Mouse (Mus musculus) lung, postnatal 4 days (tissue): ENCODE data around the gene Slc25a45.
A peak's percentile ranks its signal among the peaks of the same experiment; 100 is the strongest.

ENCODE experiments used
- DNase-seq, 2 experiments: peaks; one replicate each; pipeline ENCODE4 v3.0.0; 2021

Slc25a45 gene

DNA sequence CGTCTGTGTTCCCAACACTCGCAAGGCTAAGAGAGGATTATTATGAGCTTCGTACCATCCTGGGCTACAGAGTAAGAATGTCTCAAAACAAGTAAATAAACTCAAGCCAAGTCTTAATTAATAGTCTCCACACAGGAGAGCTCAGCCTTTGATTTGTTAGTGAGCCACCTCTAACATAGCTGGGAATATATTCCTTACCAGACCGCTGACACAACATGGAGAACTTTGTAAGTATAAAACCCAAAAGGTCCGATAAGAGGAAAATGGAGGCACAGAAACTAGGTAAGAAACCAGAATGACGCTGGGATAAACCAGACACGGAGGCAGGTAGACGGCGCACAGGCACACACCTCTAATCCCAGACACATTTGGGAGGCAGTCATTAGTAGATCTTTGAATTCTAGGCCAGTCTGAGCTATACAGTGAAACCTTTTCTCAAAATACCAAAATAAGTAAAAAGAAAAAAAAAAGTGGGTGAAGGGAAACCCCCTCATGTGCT lies 36.7 kb upstream of the Slc25a45 start:
- DNase-seq, result no peak

DNA sequence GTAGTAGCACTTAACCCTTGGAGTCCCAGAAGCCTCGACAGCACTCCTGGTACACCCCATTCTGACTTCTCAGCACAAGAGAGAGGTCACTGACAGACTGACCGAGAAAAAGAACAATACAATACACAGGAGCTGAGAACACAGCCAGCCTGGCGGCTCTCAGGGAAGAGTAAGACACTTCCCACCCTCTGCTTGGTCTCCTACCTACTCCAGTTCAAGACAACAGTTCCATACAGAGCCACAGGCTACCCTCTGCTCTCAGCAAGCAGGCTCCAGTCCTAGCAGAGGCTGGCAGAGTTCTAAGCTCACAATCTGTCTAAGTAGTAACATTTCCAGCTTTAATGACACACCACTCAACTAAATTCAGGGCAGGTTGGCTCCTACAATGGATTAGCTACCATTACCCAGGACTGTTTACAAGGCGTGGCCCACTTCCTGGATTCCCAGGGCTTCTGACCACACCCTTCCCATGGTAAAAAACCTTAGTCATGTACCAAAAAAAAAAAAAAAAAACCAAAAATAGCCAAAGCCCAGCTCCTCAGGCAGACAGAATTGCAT lies 36.1 kb upstream of the Slc25a45 start:
- DNase-seq, result peak in 1 of 2 experiments; percentile 46

DNA sequence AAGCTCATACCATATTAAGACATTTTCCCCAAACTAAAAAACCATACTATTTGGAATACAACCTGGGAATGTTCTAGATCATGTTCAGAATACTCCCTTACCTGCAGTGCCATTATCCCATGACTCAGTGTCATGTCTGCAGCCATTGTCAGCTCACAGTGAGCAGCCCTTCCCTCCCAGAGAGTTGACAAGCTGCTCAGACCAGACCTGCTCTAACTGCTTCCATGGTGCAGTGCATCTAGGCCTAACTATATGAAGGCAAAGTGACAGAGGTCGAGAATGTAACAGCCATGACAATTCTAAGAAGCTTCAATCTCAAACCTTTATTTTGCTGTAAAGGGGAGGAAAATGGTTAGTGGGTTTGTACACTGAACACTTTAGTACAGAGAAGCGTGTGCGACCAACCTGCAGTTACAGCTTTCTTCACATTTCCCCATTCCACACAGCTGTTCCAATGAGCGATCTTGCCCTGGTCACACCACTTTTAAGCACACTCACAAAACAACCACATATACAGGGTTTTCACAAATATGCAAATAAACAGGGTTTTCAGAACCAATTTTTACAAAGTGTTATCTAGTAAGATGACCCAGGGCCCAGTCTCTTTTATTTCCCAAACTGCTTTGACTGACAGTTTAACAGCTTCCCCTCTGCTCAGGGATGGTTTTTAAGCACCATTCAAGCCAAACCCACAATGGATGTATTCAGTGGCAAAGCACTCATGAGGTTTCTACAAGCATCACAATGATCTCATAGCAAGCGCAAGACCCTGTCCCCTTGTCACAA lies 35.4 kb upstream of the Slc25a45 start:
- DNase-seq, result no peak

DNA sequence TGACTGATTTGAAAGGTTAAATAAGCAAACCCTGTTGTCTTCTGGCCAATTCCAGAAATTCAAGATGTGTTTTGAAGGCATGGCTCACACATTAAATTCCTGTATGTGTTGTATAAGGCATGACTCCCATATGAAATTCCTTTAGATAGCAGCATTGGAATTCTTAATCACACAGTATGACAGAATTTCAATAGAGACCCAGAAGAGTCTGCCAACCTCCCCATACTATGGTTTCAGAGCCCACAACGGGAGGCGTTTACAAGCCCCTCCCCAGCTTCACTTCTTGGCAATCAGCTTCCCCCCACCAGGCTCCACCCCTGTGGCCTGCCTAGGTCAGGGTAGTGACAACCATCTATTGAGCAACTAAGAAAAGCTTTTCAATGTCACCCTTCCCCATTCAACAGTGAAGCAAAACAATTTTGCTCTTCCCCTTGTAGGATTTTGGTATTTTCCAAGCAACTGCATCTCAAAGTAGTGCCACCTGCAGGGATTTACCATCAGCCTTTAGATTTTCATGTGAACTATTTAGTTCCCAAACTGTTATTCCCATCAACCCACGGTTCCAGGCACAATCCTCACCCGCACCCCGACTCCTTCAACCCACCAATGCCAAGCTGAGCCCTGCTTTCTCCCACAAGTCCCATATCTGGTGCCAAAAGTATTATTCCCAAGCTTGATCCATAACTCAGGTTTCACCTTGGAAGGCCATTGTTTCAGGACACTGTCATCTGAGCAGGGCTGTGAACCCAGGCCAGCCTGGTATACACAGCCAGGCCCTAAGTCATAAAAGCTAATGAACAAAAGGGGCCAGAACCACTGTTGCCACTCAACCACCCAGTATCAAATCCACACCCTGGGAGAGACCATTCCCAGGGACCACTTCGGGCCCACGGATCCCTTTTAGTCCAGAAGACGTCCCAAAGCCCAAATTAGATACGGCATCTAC lies 34.5 kb upstream of the Slc25a45 start:
- peak; percentile 66 to 70 for DNase-seq

DNA sequence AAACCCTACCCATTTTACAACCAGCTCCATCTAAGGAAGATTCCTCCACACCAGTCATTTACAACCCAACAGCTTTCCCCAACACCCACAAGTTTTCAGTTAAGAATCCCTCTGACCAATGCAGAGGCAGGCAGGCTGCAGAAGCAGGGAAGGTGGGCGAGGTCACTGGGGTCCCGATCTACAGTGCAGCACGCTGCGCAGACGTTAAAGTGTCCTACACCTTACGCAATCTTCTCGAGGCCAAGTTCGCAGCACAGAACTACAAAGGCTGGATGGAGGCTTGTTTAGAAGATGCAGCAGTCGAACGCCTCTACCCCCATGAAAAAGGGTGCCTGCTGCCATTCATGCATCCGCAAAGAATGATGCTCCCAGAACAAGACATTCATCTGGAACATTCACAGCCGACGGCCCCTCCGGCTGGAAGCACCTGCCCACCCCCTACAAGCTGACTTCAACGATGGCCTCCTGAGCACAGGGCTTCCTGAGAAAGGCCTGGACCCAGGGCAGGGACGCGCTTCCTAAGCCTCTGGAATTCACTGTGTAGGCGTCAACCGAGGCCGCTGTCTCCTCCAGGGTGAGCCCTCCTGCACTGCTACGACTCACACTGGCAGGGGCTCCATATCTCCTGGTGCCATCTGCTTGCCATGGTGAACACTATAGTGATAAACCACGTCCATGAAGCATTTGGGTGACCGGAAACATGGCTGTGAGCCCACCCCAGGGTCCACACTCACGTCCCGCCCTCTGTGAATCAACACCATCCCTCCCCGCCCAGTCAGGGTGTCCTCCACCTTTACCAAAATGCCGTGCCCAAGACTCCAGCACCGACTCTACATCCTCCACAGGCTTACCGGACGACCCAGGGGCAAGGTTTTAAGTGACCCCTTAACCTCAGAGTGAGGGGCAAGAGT lies 33.6 kb upstream of the Slc25a45 start:
- peak in 1 of 2 experiments; percentile 38 for DNase-seq

DNA sequence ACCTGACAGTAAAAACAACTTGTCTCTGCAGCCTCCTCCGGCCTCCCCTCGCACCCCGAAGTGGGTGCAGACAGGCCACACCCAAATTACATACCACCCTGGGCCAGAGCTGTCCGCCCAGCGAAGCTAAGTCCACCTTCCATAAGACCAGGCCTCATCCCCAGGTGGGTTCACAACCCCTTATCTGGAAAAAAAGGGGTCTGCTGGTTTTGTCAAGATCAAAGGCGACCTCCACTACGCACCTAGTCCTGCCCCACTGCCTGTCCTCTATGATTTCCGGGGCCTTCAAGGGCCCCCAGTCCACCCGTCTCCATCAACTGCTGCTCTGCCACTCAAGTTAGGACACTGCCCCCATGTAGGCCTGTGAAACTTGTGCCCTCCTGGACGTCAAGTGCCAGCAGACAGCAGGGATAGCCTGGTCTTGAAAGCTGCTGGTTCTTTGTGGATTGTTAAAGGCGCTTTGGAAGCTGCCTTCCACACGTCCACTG lies 32.7 kb upstream of the Slc25a45 start:
- DNase-seq, result peak in 1 of 2 experiments; percentile 36

DNA sequence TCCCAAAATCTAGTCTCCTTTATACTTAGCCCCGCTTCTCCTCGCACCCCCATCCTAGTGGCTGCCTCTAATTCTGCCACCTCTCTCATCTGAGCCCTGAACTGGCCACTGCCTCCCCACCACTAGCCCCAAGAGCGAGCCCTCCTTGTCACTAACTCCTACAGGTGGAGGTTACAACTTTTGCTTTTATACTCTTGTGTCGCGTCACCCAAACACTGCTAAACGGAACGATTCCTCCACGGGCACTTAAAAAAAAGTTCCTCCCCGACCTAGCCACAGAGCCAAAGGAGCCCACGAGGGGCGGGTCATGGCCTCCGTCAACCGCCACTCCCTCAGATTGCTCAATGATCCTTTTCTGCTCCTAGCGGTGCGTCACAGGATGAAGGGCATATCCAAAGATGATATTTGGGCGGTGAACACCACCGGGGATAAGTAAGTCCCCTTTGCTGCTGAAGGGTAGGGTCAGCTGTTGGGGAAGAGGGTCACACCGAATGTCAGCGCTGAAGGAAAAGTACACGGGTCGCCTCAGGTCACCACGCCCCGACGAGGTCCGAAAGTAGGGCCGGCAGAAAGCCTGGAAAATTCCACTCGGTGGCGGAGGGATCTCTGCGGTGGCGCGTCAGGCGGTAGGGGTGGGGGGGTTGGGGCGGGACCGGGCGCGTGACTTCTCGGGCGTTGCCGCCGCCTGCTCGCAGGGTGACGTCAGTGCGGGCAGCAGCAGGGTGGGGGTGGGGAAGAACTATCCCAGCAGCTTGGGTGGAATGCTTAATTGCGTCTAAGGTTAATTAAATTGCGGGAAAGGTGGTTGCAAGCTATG lies 32.1 kb upstream of the Slc25a45 start:
- DNase-seq, result peak; percentile 97

DNA sequence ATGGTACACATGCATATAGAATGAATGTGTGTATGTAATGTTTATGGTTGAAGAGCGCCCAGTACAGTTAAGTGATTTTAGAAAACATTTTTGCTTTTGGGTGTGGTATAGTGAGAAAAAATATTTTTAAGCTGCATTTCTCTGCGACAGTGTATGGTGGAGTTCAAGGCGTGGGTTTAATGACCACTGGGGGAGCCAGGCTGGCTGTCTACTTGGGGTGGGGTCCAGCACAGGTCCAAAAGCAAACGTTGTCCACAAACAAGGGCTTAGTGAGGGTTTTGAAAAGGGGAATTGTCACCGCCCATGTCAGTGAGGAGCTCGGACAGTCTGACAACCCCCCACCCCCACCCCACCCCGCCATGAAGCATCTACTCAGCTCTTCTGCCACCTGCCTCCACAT lies 31.5 kb upstream of the Slc25a45 start:
- peak in 1 of 2 experiments; percentile 57 for DNase-seq

DNA sequence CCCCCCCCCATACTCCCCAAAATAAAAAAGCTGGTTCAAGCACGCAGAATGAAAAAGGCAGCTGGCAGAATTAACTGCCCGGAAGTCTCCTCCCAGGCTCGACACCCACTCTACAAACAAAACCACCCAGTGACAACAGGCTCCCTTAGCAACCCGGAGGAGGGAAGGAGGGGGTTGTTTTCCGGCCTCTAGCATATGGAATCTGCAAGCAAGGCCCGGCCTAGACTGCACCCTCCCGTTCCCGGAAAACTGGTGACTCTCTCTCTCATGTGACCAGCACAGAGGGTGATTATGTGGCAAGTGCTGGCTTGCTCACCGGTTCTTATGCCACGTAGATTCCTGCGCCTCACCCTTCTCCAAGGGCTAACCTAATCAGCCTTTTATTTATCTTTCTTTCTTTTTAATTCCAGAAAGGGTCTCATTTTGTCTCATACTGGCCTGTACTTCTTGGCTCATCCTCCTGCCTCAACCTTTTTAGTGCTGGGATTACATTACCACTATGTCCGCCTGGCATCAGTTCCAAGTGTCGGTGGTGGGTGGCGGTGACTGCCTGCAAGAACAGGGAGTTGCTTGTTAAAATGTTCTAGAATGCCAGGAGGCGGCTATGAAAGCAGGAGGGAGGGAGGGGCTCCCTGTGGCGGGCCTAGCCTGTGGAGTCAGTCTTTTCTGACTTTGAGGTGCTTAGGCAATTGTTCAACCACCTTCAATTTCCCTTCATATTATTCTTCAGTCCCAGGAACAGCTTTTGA lies 30.9 kb upstream of the Slc25a45 start:
- DNase-seq, result peak; percentile 92 to 96

DNA sequence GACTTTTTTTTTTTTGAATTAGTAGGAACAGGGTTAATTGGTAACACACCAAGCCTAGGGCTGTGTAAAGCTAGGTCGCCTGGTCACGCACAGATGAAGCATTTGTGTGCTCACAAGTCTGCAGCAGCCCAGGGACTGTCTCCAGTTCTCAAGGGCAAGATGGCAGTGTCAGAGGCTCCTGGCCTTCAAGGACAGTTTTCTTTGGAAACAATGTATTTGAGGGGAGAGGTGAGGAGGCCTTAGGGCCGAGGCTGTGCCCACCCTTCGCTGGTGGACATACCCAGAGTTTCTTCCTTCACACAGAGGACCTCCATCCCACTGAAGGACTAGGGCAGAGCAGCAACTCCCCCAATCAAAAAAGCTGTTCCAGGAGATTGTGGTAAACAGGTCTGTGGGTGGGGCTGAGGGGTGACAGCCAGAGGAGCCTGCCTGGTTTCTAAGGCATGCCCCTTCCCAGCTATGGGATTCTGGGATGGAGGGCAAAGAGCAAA lies 30.3 kb upstream of the Slc25a45 start:
- no peak for DNase-seq

DNA sequence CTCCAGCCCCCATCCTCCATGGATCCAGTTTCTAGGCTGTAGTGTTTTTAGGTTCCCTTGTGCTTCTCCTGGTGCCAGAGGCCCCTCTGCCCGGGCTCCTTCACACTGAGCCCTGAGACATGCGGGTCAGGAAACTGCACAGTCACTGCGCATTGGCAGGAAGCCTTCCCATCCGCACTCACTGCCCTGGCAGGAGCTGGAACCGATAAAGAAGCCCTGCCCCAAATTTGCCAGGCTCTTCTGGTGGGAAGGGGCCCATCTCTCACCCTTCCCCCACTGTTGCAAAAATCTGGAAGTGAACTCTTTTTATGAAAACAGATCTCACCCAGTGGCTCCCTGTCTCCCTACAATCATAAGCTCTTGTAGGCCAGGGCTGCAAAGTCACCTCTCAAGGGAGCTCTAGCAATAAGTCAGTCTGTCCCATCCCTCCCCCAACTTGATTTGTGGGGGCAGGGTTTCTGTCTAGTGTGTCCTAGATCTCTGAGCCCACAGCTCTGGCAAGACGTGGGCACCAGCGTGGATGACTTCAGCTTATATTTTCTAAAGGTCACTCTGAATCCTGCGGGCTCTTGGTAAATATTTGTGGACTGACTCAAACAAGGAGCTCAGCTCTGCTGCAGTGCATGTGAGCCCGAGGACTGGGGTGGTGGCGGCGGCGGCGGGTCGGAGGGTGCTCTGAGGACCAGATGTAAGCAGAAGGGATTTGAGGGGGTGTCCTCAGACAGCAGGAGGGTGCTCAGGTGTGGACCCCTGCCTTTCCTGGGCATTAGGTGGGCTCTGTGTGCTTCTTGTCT lies 29.4 kb upstream of the Slc25a45 start:
- DNase-seq, result peak; percentile 74 to 81

DNA sequence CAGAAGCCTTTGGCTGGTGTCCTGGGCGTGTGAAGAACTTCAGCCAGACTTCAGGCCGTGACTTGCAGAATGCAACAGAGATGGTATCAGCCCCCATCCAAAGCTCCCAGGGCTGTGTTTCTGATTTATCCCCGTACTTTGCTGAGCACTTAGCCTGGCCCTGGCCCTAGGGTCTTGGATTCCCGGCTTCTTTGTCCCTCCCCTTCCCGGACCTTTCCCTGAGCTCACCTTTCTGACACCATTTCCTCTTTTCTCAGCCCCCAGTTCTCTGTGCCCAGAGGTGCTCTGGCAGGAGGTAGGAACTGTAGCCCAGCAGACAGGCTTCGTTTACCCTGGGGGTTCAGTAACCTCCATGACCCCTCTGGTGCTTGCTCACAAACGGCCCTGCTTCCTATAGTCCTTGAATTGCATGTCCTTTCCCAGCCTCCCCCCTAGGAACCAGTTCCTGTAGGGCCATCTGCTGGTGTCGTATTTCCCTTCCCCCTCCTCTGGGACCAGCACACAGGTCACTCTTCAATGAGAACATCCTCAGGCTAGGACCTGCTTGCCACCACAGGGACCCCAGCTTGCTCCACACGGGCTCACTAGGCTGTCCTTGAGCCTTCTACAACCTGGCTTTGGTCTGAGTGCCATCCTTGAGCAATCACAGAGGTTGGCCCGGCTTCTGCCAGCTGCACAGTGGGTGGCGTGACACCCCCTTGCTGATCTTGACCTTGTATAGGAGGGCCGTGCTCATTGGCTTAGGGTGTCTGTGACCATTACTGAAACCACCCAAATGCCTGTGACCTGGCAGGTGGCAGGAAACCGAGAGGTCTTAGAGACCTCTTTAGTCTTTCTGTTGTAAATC lies 28.6 kb upstream of the Slc25a45 start:
- peak; percentile 53 to 66 for DNase-seq

DNA sequence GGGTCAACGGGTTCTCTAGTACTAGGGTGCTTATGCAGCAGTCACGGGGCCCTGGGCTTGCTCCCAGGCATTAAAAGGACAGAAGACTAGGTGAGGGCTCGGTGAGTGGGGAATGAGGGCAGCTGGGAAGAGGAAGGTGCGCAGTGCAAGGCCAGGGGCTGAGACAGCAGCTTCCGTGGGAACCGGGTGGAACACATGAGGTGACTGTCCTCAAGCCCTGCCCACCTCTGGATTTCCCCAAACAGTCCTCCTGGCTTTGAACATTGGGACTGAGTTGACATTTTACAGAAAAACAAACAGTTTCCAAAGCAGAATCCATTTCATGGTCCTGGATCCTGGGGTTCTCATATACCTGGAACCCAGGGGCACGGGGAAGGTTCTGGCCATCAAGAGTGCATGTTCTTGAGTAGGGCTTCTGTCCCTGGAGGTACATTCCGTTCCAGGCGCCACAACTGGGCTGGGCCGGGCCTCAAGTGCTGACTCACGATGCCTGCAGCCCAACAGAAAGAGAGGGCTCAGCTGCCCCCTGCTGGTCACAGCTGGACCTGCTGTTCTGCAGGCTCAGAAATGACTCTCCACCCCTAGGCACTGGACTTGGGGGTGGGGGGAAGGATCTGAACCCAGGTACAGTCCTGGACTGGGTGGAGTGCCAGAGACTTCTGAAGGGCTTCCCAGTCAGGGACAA lies 27.6 kb upstream of the Slc25a45 start:
- peak; percentile 94 to 96 for DNase-seq

DNA sequence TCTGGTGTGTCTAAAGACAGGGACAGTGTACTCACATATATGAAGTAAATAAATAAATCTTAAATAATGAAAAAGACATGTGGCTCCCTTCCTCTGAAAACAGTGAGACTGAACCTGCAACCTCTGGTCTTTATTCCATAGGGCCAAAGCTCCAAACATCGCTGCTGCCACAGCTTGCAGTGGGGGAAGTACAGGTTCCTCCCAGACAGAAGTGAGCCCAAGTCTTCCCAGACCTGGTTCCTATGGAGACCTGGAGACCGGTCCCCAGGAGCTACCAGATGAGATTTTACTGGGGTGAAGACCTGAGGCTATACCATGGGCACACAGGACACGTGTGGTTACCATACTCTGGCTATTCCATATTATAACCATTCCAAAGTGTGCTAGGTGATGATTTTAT lies 26.7 kb upstream of the Slc25a45 start:
- DNase-seq, result no peak

DNA sequence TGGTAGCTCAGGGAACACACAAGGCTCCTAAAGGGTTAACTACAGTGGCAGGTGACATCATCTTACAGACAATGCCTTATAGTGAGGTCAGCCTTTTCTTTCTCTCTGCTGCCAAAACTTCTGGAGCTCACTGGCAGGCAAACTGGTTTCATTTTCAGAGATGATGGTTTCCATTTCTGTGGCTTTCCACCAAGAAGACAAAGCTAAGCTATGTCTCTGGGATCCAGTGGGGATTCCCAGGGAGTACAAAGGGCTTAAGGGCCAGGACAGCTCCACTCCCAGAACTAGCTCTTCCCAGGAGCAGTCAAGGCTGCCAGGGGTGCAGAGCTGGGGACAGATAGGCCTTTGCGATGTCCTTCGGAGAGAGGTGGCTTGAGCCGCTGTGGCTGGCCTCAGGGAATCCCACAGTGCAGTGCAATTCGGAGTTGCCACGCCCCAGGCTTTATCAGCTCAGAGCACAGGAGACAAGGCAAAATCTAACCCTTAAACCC lies 26.1 kb upstream of the Slc25a45 start:
- DNase-seq, result no peak

DNA sequence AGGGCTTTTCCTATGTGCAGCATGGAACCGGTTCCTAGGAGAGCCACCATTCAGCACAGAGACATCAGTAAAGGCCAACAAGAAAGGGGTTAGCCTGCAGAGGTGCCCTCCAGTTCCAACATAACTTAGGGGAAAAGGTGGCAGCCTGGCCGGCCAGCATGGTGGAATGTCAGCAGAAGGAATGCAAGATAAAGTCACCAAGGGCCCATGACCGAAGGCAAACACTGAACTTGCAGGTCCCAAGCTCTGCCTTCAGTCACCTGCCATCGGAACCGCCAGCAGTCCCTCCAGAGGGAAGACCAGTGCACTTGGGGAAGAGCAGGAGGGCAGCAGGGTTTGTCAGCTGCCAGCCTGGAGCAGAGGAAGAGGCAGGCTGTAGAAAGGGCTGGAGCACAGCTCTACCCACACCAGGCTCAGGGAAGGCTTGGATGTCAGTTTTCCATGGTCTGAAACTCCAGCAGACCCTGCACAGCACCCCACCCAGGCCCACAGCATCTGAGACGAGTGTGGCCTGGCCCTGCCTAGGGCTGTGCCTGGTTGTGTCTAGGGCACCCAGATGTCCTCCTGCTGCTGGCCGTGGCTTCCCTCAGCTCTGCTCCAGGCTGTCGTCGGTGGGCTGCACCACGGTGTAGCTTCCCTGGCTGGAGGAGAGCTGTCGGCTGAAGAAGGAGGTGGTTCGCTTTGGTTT lies 25.4 kb upstream of the Slc25a45 start:
- no peak for DNase-seq

DNA sequence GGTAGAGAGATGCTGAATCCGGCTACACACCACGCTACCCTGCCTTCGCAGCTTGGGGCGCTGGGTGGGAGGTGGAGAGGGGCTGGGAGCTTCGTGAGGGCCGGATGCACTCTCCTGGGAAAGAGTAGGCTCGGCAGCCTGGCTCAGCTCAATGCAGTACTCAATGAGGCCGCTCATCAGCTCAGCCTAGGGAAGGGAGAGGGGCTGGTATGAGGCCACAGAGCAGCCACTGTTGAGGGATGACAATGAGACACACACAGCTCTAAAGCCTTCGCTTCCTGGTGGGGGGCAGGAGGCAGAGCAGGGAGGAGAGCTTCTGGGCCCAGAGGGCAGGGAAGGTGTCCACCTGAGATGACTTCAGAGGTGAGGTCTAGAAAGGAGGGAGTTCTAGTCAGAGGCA lies 21.0 kb upstream of the Slc25a45 start:
- no peak for DNase-seq
